Mouse (Mus musculus): Measurements from ENCODE around the gene Otop3. TPM values are rescaled to one million over a fixed set of nuclear protein-coding genes. Genes with fewer than 3 reads are reported as not detected.

The Otop3 gene
- polyA plus RNA-seq (2015; fragmentation: Illumina TruSeq; extraction: RNeasy Lipid Tissue Mini Kit (QIAGEN cat#74804); ENCODE audit: insufficient read depth, low replicate concordance), result not detected

GRCm38 (mm10) chr11:115334531-115334930 lies at the start of gene Otop3:
Gene Otop3, plus strand, starts transcription at chr11:115334731.

GRCm38 (mm10) chr11:115297214-115297826 lies 37.2 kb upstream of the Otop3 start, which contains the start of gene Fads6:
Gene Fads6, minus strand, starts transcription at chr11:115297663.

GRCm38 (mm10) chr11:115306863-115307262 lies 27.7 kb upstream of the Otop3 start, which contains the start of gene Otop2:
Gene Otop2, plus strand, starts transcription at chr11:115307163.

GRCm38 (mm10) chr11:115321906-115322693 lies 12.4 kb upstream of the Otop3 start, which contains the start of gene Ush1g:
Gene Ush1g, minus strand, starts transcription at chr11:115322041.

GRCm38 (mm10) chr11:115367395-115367944 lies 32.9 kb downstream of the Otop3 start, which contains the start of gene Hid1:
Gene Hid1, minus strand, starts transcription at chr11:115367756.

GRCm38 (mm10) chr11:115381743-115382539 lies 47.4 kb downstream of the Otop3 start, which contains the start of gene Cdr2l:
Gene Cdr2l, plus strand, starts transcription at chr11:115381916.

Other genes starting within 250 kb of the Otop3 start
- 23.0 TPM for gene Rab37, start 243.3 kb upstream of the Otop3 start, polyA plus RNA-seq (2015; fragmentation: Illumina TruSeq; extraction: RNeasy Lipid Tissue Mini Kit (QIAGEN cat#74804); ENCODE audit: insufficient read depth, low replicate concordance)
- gene Cd300lf, start 200.7 kb upstream of the Otop3 start, polyA plus RNA-seq (2015; fragmentation: Illumina TruSeq; extraction: RNeasy Lipid Tissue Mini Kit (QIAGEN cat#74804); ENCODE audit: insufficient read depth, low replicate concordance), result 35.4 TPM
- 51.1 TPM for gene Slc9a3r1, start 171.4 kb upstream of the Otop3 start, polyA plus RNA-seq (2015; fragmentation: Illumina TruSeq; extraction: RNeasy Lipid Tissue Mini Kit (QIAGEN cat#74804); ENCODE audit: insufficient read depth, low replicate concordance)
- gene Tmem104, start 147.2 kb upstream of the Otop3 start, polyA plus RNA-seq (2015; fragmentation: Illumina TruSeq; extraction: RNeasy Lipid Tissue Mini Kit (QIAGEN cat#74804); ENCODE audit: insufficient read depth, low replicate concordance), result 2.9 TPM
- 16.0 TPM for gene Nat9, start 146.9 kb upstream of the Otop3 start, polyA plus RNA-seq (2015; fragmentation: Illumina TruSeq; extraction: RNeasy Lipid Tissue Mini Kit (QIAGEN cat#74804); ENCODE audit: insufficient read depth, low replicate concordance)
- gene Grin2c, start 67.5 kb upstream of the Otop3 start, polyA plus RNA-seq (2015; fragmentation: Illumina TruSeq; extraction: RNeasy Lipid Tissue Mini Kit (QIAGEN cat#74804); ENCODE audit: insufficient read depth, low replicate concordance), result 1.3 TPM
- 13.0 TPM for gene Fdxr, start 57.7 kb upstream of the Otop3 start, polyA plus RNA-seq (2015; fragmentation: Illumina TruSeq; extraction: RNeasy Lipid Tissue Mini Kit (QIAGEN cat#74804); ENCODE audit: insufficient read depth, low replicate concordance)
- gene Fads6, start 37.1 kb upstream of the Otop3 start, polyA plus RNA-seq (2015; fragmentation: Illumina TruSeq; extraction: RNeasy Lipid Tissue Mini Kit (QIAGEN cat#74804); ENCODE audit: insufficient read depth, low replicate concordance), result 1.5 TPM
- gene Otop2, start 27.6 kb upstream of the Otop3 start, polyA plus RNA-seq (2015; fragmentation: Illumina TruSeq; extraction: RNeasy Lipid Tissue Mini Kit (QIAGEN cat#74804); ENCODE audit: insufficient read depth, low replicate concordance), result not detected
- gene Ush1g, start 12.7 kb upstream of the Otop3 start, polyA plus RNA-seq (2015; fragmentation: Illumina TruSeq; extraction: RNeasy Lipid Tissue Mini Kit (QIAGEN cat#74804); ENCODE audit: insufficient read depth, low replicate concordance), result 1.3 TPM
- gene Hid1, start 33.0 kb downstream of the Otop3 start, polyA plus RNA-seq (2015; fragmentation: Illumina TruSeq; extraction: RNeasy Lipid Tissue Mini Kit (QIAGEN cat#74804); ENCODE audit: insufficient read depth, low replicate concordance), result 6.4 TPM
- 3.0 TPM for gene Cdr2l, start 47.2 kb downstream of the Otop3 start, polyA plus RNA-seq (2015; fragmentation: Illumina TruSeq; extraction: RNeasy Lipid Tissue Mini Kit (QIAGEN cat#74804); ENCODE audit: insufficient read depth, low replicate concordance)
- 64.5 TPM for gene Mrpl58, start 69.0 kb downstream of the Otop3 start, polyA plus RNA-seq (2015; fragmentation: Illumina TruSeq; extraction: RNeasy Lipid Tissue Mini Kit (QIAGEN cat#74804); ENCODE audit: insufficient read depth, low replicate concordance)
- 558 TPM for gene Atp5h, start 85.2 kb downstream of the Otop3 start, polyA plus RNA-seq (2015; fragmentation: Illumina TruSeq; extraction: RNeasy Lipid Tissue Mini Kit (QIAGEN cat#74804); ENCODE audit: insufficient read depth, low replicate concordance)
- 34.0 TPM for gene Kctd2, start 85.4 kb downstream of the Otop3 start, polyA plus RNA-seq (2015; fragmentation: Illumina TruSeq; extraction: RNeasy Lipid Tissue Mini Kit (QIAGEN cat#74804); ENCODE audit: insufficient read depth, low replicate concordance)
- gene Trim80, start 105.8 kb downstream of the Otop3 start, polyA plus RNA-seq (2015; fragmentation: Illumina TruSeq; extraction: RNeasy Lipid Tissue Mini Kit (QIAGEN cat#74804); ENCODE audit: insufficient read depth, low replicate concordance), result not detected
- 6.9 TPM for gene Slc16a5, start 127.7 kb downstream of the Otop3 start, polyA plus RNA-seq (2015; fragmentation: Illumina TruSeq; extraction: RNeasy Lipid Tissue Mini Kit (QIAGEN cat#74804); ENCODE audit: insufficient read depth, low replicate concordance)
- 16.0 TPM for gene Armc7, start 140.9 kb downstream of the Otop3 start, polyA plus RNA-seq (2015; fragmentation: Illumina TruSeq; extraction: RNeasy Lipid Tissue Mini Kit (QIAGEN cat#74804); ENCODE audit: insufficient read depth, low replicate concordance)
- gene Nt5c, start 157.1 kb downstream of the Otop3 start, polyA plus RNA-seq (2015; fragmentation: Illumina TruSeq; extraction: RNeasy Lipid Tissue Mini Kit (QIAGEN cat#74804); ENCODE audit: insufficient read depth, low replicate concordance), result 60.8 TPM
- gene Jpt1, start 179.7 kb downstream of the Otop3 start, polyA plus RNA-seq (2015; fragmentation: Illumina TruSeq; extraction: RNeasy Lipid Tissue Mini Kit (QIAGEN cat#74804); ENCODE audit: insufficient read depth, low replicate concordance), result 133 TPM
- gene Sumo2, start 201.5 kb downstream of the Otop3 start, polyA plus RNA-seq (2015; fragmentation: Illumina TruSeq; extraction: RNeasy Lipid Tissue Mini Kit (QIAGEN cat#74804); ENCODE audit: insufficient read depth, low replicate concordance), result 663 TPM
- gene Nup85, start 229.7 kb downstream of the Otop3 start, polyA plus RNA-seq (2015; fragmentation: Illumina TruSeq; extraction: RNeasy Lipid Tissue Mini Kit (QIAGEN cat#74804); ENCODE audit: insufficient read depth, low replicate concordance), result 89.0 TPM

Measured in spleen, adult 10 weeks (tissue).